Mouse (Mus musculus): ENCODE data around the gene Arid4a.

DNA sequence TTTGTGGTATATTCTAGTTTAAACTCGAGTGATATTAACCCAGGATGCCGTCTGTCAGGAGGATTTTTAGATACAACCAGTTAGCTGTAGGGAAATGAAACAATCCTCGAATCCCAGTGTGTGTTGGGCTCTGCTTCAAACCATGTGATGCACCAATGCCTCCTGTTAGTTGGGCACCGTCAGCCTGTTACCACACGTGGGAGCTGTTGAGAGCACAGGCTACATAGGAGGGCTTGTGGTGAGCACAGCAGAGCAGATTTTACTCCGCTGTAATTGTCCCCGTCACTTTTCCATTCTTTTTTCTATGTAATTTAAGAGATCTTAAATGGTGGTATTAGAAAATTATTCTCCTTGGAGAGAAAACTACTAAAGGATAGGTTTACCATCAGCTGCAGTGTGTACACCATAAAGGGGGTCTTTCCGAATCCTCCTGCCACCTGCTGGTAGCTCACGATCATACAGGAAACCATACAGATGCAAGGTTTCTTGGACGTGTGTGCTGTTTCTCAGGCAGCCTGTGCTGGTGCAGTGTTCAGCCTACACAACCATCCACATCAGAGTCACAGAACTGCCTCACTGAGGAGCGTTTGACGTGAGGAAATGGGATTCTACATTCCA lies 57.4 kb downstream of the Arid4a start:
- TF ChIP-seq POLR2A (IDR thresholded peaks at IDR 0.05; ENCODE audit: low read depth, low read length) = no peak
- peak; percentile 68; the same call in 1 of the 2 replicates for TF ChIP-seq CTCF (IDR thresholded peaks at IDR 0.05; ENCODE audit: borderline replicate concordance, insufficient read depth, low read length)

All from embryonic fibroblast, embryonic 13.5 days (primary cell).